Mouse (Mus musculus) forebrain, embryonic 13.5 days (tissue): ENCODE results near the gene Acer3. TPM values are rescaled to one million over a fixed set of nuclear protein-coding genes. Genes with fewer than 3 reads are reported as not detected.

Source experiments
- ATAC-seq: fragments of 200-750 bp; cut with Nextera tagmentation; 2 replicates; pipeline ENCODE4 v1.8.0; 2017
- H3K27ac ChIP-seq: fragments of 300-500 bp; sonication (generic); 2 replicates; pipeline ENCODE4 v1.5.1; 2015; ENCODE audit warnings: inconsistent platforms, mild to moderate bottlenecking, moderate library complexity
- H3K27me3 ChIP-seq: fragments of 300-500 bp; sonication (generic); 2 replicates; pipeline ENCODE4 v1.6.1; 2015; ENCODE audit warnings: mild to moderate bottlenecking, inconsistent platforms
- H3K36me3 ChIP-seq: fragments of 300-500 bp; sonication (generic); 2 replicates; pipeline ENCODE4 v1.6.1; 2015; ENCODE audit warnings: mild to moderate bottlenecking, inconsistent platforms; ENCODE audit not compliant: poor library complexity, severe bottlenecking
- H3K4me1 ChIP-seq: fragments of 300-500 bp; sonication (generic); 2 replicates; pipeline ENCODE4 v1.6.1; 2015; ENCODE audit warnings: inconsistent platforms
- H3K4me2 ChIP-seq: fragments of 300-500 bp; sonication (generic); 2 replicates; pipeline ENCODE4 v1.6.1; 2015; ENCODE audit warnings: inconsistent platforms, mild to moderate bottlenecking, moderate library complexity
- H3K4me3 ChIP-seq: fragments of 300-500 bp; sonication (generic); 2 replicates; pipeline ENCODE4 v1.5.1; 2015; ENCODE audit warnings: mild to moderate bottlenecking, inconsistent platforms
- H3K9ac ChIP-seq: fragments of 300-500 bp; sonication (generic); 2 replicates; pipeline ENCODE4 v1.6.1; 2015; ENCODE audit warnings: mild to moderate bottlenecking, inconsistent platforms
- H3K9me3 ChIP-seq: fragments of 300-500 bp; sonication (generic); replicated peaks from 2 replicates; pipeline ENCODE4 v1.6.1; 2016; ENCODE audit warnings: inconsistent platforms
- WGBS: fragments of 180-500 bp; shearing (Covaris S2); methylation state at CpG from one replicate; pipeline ENCODE4 v1.1.7; 2015; 5-methylcytosine and 5-hydroxymethylcytosine counted together
- polyA plus RNA-seq: library from polyadenylated mRNA; unstranded; fragments of >200 nt; fragmentation: Nextera tagmentation; extraction: Ambion mirVana; gene quantifications from 2 replicates; pipeline ENCODE4 v1.2.1, GENCODE M21; 2015

The Acer3 gene
- polyA plus RNA-seq, 1 experiment from 2014 or later = 9.3 TPM

GRCm38 (mm10) chr7:98174883-98175755 is 145.9 kb downstream of the Acer3 start:
- Histone ChIP-seq H3K36me3 (no peaks in the 10 kb centered on the region), H3K27ac (no peak overlapping the region), H3K4me2 (no peak overlapping the region), H3K4me1 (peaks cover 24% of the 10 kb centered on the region), H3K9me3 (no peaks in the 10 kb centered on the region), H3K27me3 (peaks cover 30% of the 10 kb centered on the region), H3K4me3 (no peak overlapping the region), H3K9ac (no peak overlapping the region)
- no peak for ATAC-seq
- WGBS = 81% methylated on average over 4 of the region's 4 CpGs

- WGBS = 73% methylated on average over 4 of the region's 4 CpGs
- Histone ChIP-seq H3K9me3 (no peaks in the 10 kb centered on the region), H3K4me1 (peaks cover 21% of the 10 kb centered on the region), H3K27ac (no peak overlapping the region), H3K4me3 (no peak overlapping the region), H3K27me3 (peaks cover 15% of the 10 kb centered on the region), H3K36me3 (no peaks in the 10 kb centered on the region), H3K4me2 (no peak overlapping the region), H3K9ac (no peak overlapping the region)
- ATAC-seq = no peak
These were observed 147.6 kb downstream of the Acer3 start for GRCm38 (mm10) chr7:98173408-98173807.

- no peak for ATAC-seq
- Histone ChIP-seq H3K27ac (no peak overlapping the region), H3K27me3 (peaks cover 15% of the 10 kb centered on the region), H3K4me3 (no peak overlapping the region), H3K9ac (no peak overlapping the region), H3K4me2 (no peak overlapping the region), H3K4me1 (peaks cover 16% of the 10 kb centered on the region), H3K9me3 (no peaks in the 10 kb centered on the region), H3K36me3 (no peaks in the 10 kb centered on the region)
- 87% methylated on average over 8 of the region's 8 CpGs for WGBS
These were observed 148.3 kb downstream of the Acer3 start for GRCm38 (mm10) chr7:98172661-98173060.

GRCm38 (mm10) chr7:98171141-98172073 is 149.6 kb downstream of the Acer3 start:
- no peak overlapping the region for H3K4me2 ChIP-seq
- ATAC-seq = no peak; the same call in 1 of the 2 replicates
- 65% methylated on average over 6 of the region's 6 CpGs for WGBS
- H3K27me3 ChIP-seq = peaks cover 6% of the 10 kb centered on the region
- H3K4me1 ChIP-seq = peaks cover 7% of the 10 kb centered on the region; the same call in 1 of the 2 replicates
- H3K36me3 ChIP-seq = no peaks in the 10 kb centered on the region
- no peak overlapping the region for H3K4me3 ChIP-seq
- no peaks in the 10 kb centered on the region for H3K9me3 ChIP-seq
- H3K27ac ChIP-seq = no peak overlapping the region
- H3K9ac ChIP-seq = no peak overlapping the region

- no peak; the same call in 1 of the 2 replicates for ATAC-seq
- WGBS = 59% methylated on average over 10 of the region's 10 CpGs
These were observed 155.9 kb downstream of the Acer3 start for GRCm38 (mm10) chr7:98164999-98165528.

GRCm38 (mm10) chr7:98164382-98164998 is 156.5 kb downstream of the Acer3 start:
- Histone ChIP-seq H3K4me2 (no peak overlapping the region), H3K4me1 (peaks cover 12% of the 10 kb centered on the region), H3K4me3 (no peak overlapping the region), H3K9ac (no peak overlapping the region), H3K9me3 (no peaks in the 10 kb centered on the region), H3K27ac (no peak overlapping the region; the same call in 1 of the 2 replicates), H3K27me3 (0 out of 2 replicates have a peak, but pooled peaks cover 4% of the 10 kb centered on the region), H3K36me3 (no peaks in the 10 kb centered on the region)
- WGBS = 83% methylated on average over 9 of the region's 9 CpGs
- ATAC-seq = no peak

More at GRCm38 (mm10) chr7:98164999-98165528, 155.9 kb downstream of the Acer3 start:
- H3K27ac ChIP-seq = no peak overlapping the region; the same call in 1 of the 2 replicates
- no peaks in the 10 kb centered on the region for H3K36me3 ChIP-seq
- peaks cover 12% of the 10 kb centered on the region for H3K4me1 ChIP-seq
- no peak overlapping the region for H3K4me3 ChIP-seq
- H3K9me3 ChIP-seq = no peaks in the 10 kb centered on the region
- H3K27me3 ChIP-seq = 0 out of 2 replicates have a peak, but pooled peaks cover 4% of the 10 kb centered on the region
- no peak overlapping the region for H3K4me2 ChIP-seq
- H3K9ac ChIP-seq = no peak overlapping the region

- H3K27ac ChIP-seq = no peak overlapping the region
- no peak overlapping the region for H3K9ac ChIP-seq
- no peak overlapping the region for H3K4me3 ChIP-seq
- no peaks in the 10 kb centered on the region for H3K9me3 ChIP-seq
- no peak for ATAC-seq
- 0 out of 2 replicates have a peak, but pooled peaks cover 4% of the 10 kb centered on the region for H3K27me3 ChIP-seq
- peaks cover 12% of the 10 kb centered on the region for H3K4me1 ChIP-seq
- no peak overlapping the region for H3K4me2 ChIP-seq
- H3K36me3 ChIP-seq = no peaks in the 10 kb centered on the region
- WGBS = 43% methylated on average over 3 of the region's 3 CpGs
These were observed 157.3 kb downstream of the Acer3 start for GRCm38 (mm10) chr7:98163700-98164099.

GRCm38 (mm10) chr7:98162239-98162638 is 158.8 kb downstream of the Acer3 start:
- H3K27me3 ChIP-seq = 0 out of 2 replicates have a peak, but pooled peaks cover 4% of the 10 kb centered on the region
- H3K4me3 ChIP-seq = no peak overlapping the region
- no peak overlapping the region for H3K9ac ChIP-seq
- no peaks in the 10 kb centered on the region for H3K9me3 ChIP-seq
- no peak for ATAC-seq
- WGBS = 82% methylated on average over 6 of the region's 6 CpGs
- H3K36me3 ChIP-seq = no peaks in the 10 kb centered on the region
- no peak overlapping the region for H3K4me2 ChIP-seq
- H3K4me1 ChIP-seq = peaks cover 22% of the 10 kb centered on the region
- H3K27ac ChIP-seq = no peak overlapping the region

- Histone ChIP-seq H3K9me3 (no peaks in the 10 kb centered on the region), H3K27ac (no peak overlapping the region), H3K36me3 (no peaks in the 10 kb centered on the region), H3K4me2 (no peak overlapping the region), H3K4me3 (no peak overlapping the region), H3K4me1 (peaks cover 32% of the 10 kb centered on the region), H3K9ac (no peak overlapping the region), H3K27me3 (0 out of 2 replicates have a peak, but pooled peaks cover 4% of the 10 kb centered on the region)
- ATAC-seq = no peak
- 59% methylated on average over 8 of the region's 8 CpGs for WGBS
These were observed 160.8 kb downstream of the Acer3 start for GRCm38 (mm10) chr7:98160041-98160740.

GRCm38 (mm10) chr7:98158481-98158880 is 162.5 kb downstream of the Acer3 start:
- H3K36me3 ChIP-seq = no peaks in the 10 kb centered on the region
- H3K4me2 ChIP-seq = no peak overlapping the region
- no peak for ATAC-seq
- WGBS = 59% methylated on average over 8 of the region's 8 CpGs
- peaks cover 24% of the 10 kb centered on the region; the same call in 1 of the 2 replicates for H3K4me1 ChIP-seq
- H3K4me3 ChIP-seq = no peak overlapping the region
- H3K9me3 ChIP-seq = no peaks in the 10 kb centered on the region
- H3K9ac ChIP-seq = no peak overlapping the region
- H3K27ac ChIP-seq = no peak overlapping the region
- 0 out of 2 replicates have a peak, but pooled peaks cover 4% of the 10 kb centered on the region for H3K27me3 ChIP-seq
